Mouse (Mus musculus) thymus, postnatal 25 days (tissue): Measurements from ENCODE around the gene Ostm1.

Experiments
- DNase-seq: peaks from one replicate; pipeline ENCODE4 v3.0.0; 2022

The Ostm1 gene

GRCm38 (mm10) chr10:42583157-42583872 lies at the start of gene Ostm1, which contains the start of gene Nr2e1:
TSS of gene Ostm1 (plus strand) at chr10:42583822.
TSS of gene Nr2e1 (minus strand) at chr10:42583632.
- no peak for DNase-seq

GRCm38 (mm10) chr10:42533836-42534453 lies 49.7 kb upstream of the Ostm1 start:
- DNase-seq: no peak

- no peak for DNase-seq
Measured at GRCm38 (mm10) chr10:42537571-42538316, 45.9 kb upstream of the Ostm1 start.

DNA sequence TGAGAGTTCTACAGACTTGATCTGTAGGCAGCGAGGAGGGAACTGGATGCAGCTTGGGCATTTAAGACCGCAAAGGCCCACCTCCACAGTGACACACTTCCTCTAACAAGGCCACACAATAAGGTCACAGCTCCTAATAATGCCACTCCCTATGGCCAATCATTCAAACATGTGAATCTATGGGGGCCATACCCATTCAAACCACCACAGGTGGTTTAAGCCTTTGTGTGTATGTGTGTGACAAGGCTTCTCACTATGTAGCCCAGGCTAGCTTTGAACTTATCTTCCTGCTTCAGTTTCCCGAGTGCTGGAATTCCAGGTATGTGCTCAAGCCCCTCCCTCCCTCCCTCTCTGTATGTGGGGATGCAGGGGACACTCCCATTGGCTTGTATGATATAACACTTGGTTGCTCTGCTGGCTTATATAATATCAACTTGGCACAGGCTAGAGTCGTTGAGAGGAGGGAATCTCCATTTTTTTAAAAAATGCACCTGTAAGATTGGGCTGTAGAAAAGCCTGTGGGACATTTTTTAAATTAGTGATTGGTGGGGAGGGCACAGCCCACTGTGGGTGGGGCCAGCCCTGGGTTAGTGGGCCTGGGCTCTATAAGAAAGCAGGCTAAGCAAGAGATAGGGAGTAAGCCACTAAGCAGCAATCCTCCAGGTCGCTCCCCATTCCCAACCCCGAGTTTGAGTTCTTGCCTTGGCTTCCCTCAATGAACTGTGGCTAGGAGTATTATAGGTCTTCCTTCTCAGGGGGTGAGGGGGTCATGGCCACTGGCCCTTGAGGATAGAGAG lies 37.7 kb upstream of the Ostm1 start:
- DNase-seq: no peak

GRCm38 (mm10) chr10:42546507-42546906 lies 37.1 kb upstream of the Ostm1 start:
- DNase-seq: no peak

- DNase-seq: no peak
Measured at GRCm38 (mm10) chr10:42559581-42560200, 23.9 kb upstream of the Ostm1 start.

DNA sequence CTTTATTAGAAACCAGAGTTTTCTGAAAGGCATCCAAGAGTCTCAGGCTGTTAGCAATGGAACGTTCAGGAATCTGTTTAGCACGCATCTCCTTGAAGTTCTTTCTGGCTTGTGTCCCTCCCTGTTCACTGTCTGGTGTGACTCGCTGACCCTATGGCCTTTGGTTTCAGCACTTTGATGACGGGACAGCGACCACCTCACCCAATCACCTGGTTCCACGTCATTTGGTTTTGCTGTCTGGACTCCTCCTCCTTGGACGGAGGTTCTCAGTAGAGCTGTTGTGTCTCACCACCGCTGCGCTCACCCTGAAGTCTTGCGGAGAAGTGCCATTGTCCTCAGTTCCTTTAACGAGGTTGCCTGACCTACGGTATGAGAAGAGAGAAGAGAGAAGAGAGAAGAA lies 21.4 kb upstream of the Ostm1 start:
- no peak for DNase-seq

DNA sequence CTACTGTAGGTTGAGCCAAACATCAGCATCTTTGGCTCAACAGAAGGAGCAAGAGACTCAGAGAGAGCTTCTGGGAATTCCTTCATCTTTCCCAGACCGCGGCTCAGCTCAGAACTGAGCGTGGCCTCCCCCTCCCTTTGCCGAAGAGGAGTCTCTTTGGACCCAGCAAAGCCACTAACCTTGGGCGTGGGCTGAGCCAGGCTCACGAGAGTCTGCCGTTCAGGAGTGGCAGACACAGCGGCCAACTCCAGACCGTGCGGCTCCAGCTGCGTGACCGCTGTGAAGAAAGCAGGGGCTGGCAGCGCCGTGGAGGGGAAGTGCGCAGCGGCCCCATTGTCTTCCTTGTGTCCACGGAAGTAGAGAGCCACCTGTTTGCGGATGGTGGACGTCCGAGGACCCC lies 11.1 kb upstream of the Ostm1 start:
- no peak for DNase-seq

DNA sequence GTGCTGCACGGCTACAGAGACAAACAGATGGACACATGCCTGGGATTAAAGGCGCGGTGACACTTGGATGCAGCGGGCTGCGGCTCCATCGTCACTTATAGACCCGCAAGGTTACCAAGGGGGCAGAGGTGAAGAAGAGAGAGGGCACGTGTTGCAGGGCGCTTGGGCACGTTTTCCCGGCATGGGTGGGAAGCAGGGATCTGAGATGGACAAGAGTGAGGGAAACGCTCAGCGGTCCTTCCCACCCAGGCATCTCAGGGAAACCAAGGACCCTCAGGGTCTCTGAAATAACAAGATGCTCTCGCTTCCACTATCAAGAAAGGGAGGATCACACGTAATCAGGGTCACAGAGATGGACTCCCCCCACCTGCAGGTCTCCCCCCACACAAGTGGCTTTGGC lies 10.7 kb upstream of the Ostm1 start:
- no peak for DNase-seq

- DNase-seq: no peak
Measured at GRCm38 (mm10) chr10:42574639-42575038, 9.0 kb upstream of the Ostm1 start.

DNA sequence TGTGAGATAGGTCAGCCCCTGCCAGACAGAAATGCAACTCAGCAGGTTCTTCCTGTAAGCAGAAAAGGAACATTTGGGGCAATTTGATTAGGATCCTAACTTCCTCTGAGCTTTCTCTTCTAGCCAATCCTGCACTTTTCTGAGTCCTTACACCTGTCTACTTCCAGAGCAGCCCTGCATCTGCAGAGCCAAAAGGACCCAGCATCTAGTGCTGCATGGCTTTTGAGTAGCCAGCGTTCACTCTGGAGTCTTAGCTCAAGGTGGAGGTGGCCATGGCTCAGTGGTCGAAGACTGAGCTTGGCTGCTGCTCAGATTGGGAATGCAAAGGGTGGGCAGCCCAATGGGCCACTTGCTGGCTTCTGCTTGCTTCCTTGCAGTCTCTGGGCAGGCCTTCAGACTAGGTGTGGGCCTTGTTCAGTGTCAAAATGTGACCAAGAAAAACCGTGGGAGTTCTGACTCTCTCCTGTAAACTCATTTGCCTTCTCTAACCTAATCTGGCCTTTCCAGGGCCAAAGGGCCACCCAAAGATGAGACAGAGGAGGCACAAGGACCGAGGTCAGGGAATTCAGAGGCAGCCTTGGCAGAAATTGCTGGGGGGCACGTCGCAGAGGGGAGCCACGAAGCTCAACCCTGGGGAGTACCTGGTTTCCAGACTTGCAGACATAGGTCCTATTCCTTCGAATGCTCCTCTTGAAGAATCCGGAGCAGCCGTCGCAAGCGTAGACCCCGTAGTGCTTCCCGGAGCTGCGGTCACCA lies 5.9 kb upstream of the Ostm1 start:
- no peak for DNase-seq

- DNase-seq: no peak
Measured at GRCm38 (mm10) chr10:42578281-42578675, 5.3 kb upstream of the Ostm1 start.

- DNase-seq: no peak
Measured at GRCm38 (mm10) chr10:42578698-42579474, 4.7 kb upstream of the Ostm1 start.

DNA sequence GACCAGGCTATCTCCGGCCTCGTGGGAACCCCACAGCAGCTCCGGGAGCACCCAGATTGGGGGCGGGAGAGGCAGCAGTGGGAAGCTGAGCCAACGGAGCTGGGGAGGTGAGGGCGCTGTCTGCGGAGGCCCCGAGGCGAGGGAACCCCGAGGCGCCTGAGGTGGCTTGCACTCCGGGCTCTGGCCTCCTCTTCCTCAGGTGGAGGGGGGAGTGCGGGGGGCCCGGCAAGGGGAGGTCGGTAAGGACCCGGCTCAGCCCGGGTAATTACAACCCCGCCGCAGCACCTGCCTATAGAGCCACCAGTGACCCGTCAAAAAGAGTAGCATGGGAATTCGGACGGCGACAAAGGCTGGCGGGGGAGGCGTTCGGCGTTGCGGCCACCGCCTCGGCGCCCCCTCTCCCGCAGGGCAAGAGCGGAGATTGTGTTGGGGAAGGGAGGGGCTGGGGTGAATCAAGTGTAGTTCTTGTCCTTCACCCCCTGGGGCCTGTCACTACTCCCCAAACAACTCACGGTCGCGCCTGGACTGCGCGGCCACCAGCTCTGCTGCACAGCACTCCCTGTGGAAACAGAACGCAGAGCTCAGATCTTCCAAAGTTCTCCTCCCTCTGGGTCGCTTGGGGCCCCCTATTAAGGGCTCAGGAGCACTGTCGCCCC lies 4.0 kb upstream of the Ostm1 start:
- DNase-seq: no peak

- DNase-seq: no peak
Measured at GRCm38 (mm10) chr10:42580131-42580950, 3.3 kb upstream of the Ostm1 start.

DNA sequence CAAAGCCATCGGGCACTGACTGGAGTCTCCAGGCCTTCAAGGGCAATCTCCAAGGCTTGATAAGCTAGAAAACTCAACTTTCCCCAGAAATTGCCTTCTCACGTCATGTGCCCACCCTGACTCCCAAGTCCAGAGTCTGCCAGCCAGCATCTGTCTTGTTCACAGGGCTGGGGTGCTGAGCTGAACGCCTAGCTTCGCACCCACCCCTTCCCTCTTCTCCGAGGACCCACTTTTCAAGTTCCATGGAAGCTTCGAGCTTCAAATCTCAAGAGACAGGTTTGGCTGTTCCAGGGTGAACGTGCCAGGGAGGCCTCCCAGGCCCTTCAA lies 2.7 kb upstream of the Ostm1 start:
- DNase-seq: no peak

- no peak for DNase-seq
Measured at GRCm38 (mm10) chr10:42581694-42582565, 1.7 kb upstream of the Ostm1 start.

GRCm38 (mm10) chr10:42582566-42583110 lies 984 bp upstream of the Ostm1 start:
- no peak for DNase-seq
